In genomic region chr13:4192511-4192910, GRCm38 (mm10) we compare ENCODE assay signal across 19 mouse cellular contexts. TPM values are rescaled to one million over a fixed set of nuclear protein-coding genes. Genes with fewer than 3 reads are reported as not detected.
"Had no signal": no experiment of that assay in that cellular context is flagged by ENCODE, and none has a peak within 500 bp of the region (broad histone marks: within the 10 kb centered on the region; RNA-seq: fewer than 3 reads in every experiment).

No protein-coding gene starts in this region.

- DNase-seq: kidney, adult 2 months; kidney, postnatal 14 days; layer of hippocampus, adult 9-11 months; lung, adult 18-20 months; right cerebral cortex, postnatal 25 days; thymus, adult 2 months; thymus, postnatal 25 days had no signal

- H3K9ac ChIP-seq: hindbrain, embryonic 15.5 days; kidney, embryonic 15.5 days; limb, embryonic 12.5 days; midbrain, embryonic 12.5 days; neural tube, embryonic 13.5 days had no signal

- H3K36me3 ChIP-seq: hindbrain, embryonic 15.5 days; kidney, embryonic 15.5 days; limb, embryonic 12.5 days; midbrain, embryonic 12.5 days; neural tube, embryonic 13.5 days had no signal

- H3K9me3 ChIP-seq: hindbrain, embryonic 15.5 days; kidney, embryonic 15.5 days; limb, embryonic 12.5 days; midbrain, embryonic 12.5 days; neural tube, embryonic 13.5 days had no signal

- H3K27me3 ChIP-seq: hindbrain, embryonic 15.5 days; kidney, embryonic 15.5 days; limb, embryonic 12.5 days; midbrain, embryonic 12.5 days; neural tube, embryonic 13.5 days had no signal

- H3K27ac ChIP-seq: hindbrain, embryonic 15.5 days; kidney, embryonic 15.5 days; limb, embryonic 12.5 days; midbrain, embryonic 12.5 days; neural tube, embryonic 13.5 days had no signal

- ATAC-seq: inflammation-experienced regulatory T-cells, adult 6 months; midbrain, embryonic 16.5 days had no signal

- H3K4me1 ChIP-seq: hindbrain, embryonic 15.5 days; kidney, embryonic 15.5 days; limb, embryonic 12.5 days; midbrain, embryonic 12.5 days; neural tube, embryonic 13.5 days had no signal

- H3K4me2 ChIP-seq: hindbrain, embryonic 15.5 days; kidney, embryonic 15.5 days; limb, embryonic 12.5 days; midbrain, embryonic 12.5 days; neural tube, embryonic 13.5 days had no signal

- H3K4me3 ChIP-seq: hindbrain, embryonic 15.5 days; kidney, embryonic 15.5 days; limb, embryonic 12.5 days; midbrain, embryonic 12.5 days; neural tube, embryonic 13.5 days had no signal

RNA-seq across cellular contexts. Expression of gene Akr1c19, which starts 36.0 kb away (rescaled TPM):
- total RNA-seq: left cerebral cortex, postnatal 36 days; megakaryocyte-erythroid progenitor cell, adult 5-6 weeks had no signal
- polyA plus RNA-seq: inflammation-experienced regulatory T-cells, adult 6 months had no signal

RNA-seq across cellular contexts. Expression of gene Akr1c18, which starts 42.1 kb away (rescaled TPM):
- total RNA-seq: megakaryocyte-erythroid progenitor cell, adult 5-6 weeks had no signal
- polyA plus RNA-seq: hindbrain, embryonic 15.5 days; large intestine, adult 2 months; limb, embryonic 12.5 days; midbrain, embryonic 12.5 days; midbrain, embryonic 16.5 days; neural tube, embryonic 13.5 days; small intestine, adult 2 months; testis, adult 2 months had no signal
